Mouse (Mus musculus) liver, adult 10 weeks (tissue): ENCODE data around the gene Ctnnd1. TPM values are rescaled to one million over a fixed set of nuclear protein-coding genes. Genes with fewer than 3 reads are reported as not detected.

Source experiments
- polyA plus RNA-seq: library from polyadenylated mRNA; stranded (reverse); fragments of 350-450 nt; fragmentation: Illumina TruSeq; extraction: RNeasy Lipid Tissue Mini Kit (QIAGEN cat#74804); gene quantifications from one replicate; pipeline ENCODE4 v1.2.3, GENCODE M21; 2014; ENCODE audit warnings: low read depth, low replicate concordance

The Ctnnd1 gene
- polyA plus RNA-seq: 99.4 TPM

DNA sequence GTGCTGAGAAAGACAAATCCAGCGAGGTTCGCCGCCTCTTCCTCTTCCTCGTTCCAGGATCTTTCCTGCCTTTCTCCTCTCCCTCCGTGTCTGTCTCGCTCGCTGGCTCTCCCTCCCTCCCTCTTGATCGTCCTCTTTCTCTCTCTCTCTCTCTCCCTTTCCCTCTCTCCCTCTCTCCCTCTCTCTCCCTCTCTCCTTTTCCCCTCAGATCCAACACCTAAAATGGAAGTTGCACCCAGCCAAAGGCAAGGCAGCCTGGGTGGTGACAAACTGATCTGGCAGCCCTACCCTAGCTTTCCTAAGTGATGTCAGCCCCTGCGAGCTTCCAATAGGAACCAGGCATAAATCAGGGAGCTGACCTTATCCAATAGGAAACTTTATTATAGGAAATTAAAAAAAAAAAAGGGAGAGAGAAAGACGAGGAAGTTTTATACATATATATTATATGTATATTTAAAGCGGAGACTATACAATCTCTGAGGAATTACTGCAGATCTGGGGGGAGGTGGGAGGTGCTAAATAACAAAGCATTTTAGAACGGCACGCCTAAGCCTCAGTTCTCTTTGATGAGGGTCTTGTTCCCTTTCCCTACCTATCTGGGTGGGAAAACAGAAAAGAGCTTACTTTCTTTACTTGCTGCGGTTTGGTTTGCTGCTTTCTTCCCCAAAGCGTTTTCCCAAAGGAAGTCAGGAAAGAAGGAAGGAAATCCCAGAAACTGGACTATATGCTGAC lies at the start of gene Ctnnd1:
TSS of gene Ctnnd1 (minus strand) at position 302 of the 732 bp plus-strand sequence.

GRCm38 (mm10) chr2:84679016-84679415 lies 28.5 kb upstream of the Ctnnd1 start, which contains the start of gene Tmx2:
Gene Tmx2, minus strand, starts transcription at chr2:84679140.

GRCm38 (mm10) chr2:84677968-84678880 lies 27.7 kb upstream of the Ctnnd1 start, which contains the start of the genes Gm28635 and Med19:
Gene Gm28635, minus strand, starts transcription at chr2:84678041.
Gene Med19, plus strand, starts transcription at chr2:84678402.

DNA sequence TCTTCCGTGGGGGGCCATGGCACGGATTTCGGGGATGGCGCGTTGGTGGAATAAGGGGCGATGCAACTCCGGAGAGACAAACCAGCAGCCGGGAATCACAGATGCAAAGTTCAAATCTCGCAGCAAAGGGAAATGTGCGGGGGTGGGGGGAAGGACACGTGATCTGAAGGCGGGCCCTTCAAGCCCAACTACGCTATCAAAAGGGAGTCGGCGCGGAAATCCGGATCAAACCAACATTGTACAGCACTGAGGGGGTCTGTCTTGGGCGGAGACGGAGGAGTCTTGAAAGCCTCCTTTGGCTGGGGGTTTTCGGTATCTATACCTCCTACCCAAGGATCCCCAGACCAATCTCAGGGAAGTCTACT lies 20.0 kb upstream of the Ctnnd1 start, which contains the start of gene Selenoh:
TSS of gene Selenoh (minus strand) at position 202 of the 365 bp plus-strand sequence.

DNA sequence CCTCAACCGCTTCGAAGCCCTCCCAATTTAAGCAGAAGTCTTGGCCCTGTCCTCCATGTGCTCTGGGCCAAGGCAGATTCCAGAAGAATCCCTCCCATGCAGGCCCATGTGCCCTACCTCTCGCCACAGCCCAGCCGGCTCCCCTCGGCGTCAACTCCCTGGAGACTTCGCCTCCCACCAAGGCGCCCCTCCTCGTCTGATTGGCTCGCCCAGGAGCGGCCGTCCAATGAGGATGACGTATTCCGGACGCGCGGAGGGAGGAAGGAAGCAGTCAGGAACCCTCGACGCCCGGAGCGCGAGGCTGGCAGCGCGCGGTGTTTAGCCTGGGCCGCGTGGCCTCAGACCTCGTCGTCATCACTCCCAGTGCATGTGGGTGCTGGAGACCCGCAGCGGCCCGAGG lies 8.2 kb upstream of the Ctnnd1 start, which contains the start of gene Btbd18:
TSS of gene Btbd18 (plus strand) at position 274 of the 400 bp plus-strand sequence.

Other genes with a start within 250 kb of the Ctnnd1 start
- 29.6 TPM for gene Calcrl, start 225.4 kb downstream of the Ctnnd1 start, polyA plus RNA-seq
- 17.5 TPM for gene Tfpi, start 174.0 kb downstream of the Ctnnd1 start, polyA plus RNA-seq
- not detected for gene Btbd18, start 8.3 kb upstream of the Ctnnd1 start, polyA plus RNA-seq
- 4.8 TPM for gene Selenoh, start 20.0 kb upstream of the Ctnnd1 start, polyA plus RNA-seq
- gene Gm28635, start 27.3 kb upstream of the Ctnnd1 start, polyA plus RNA-seq: not detected
- 22.4 TPM for gene Med19, start 27.6 kb upstream of the Ctnnd1 start, polyA plus RNA-seq
- gene Tmx2, start 28.4 kb upstream of the Ctnnd1 start, polyA plus RNA-seq: 62.5 TPM
- 31.2 TPM for gene Zdhhc5, start 64.4 kb upstream of the Ctnnd1 start, polyA plus RNA-seq
- gene Clp1, start 76.6 kb upstream of the Ctnnd1 start, polyA plus RNA-seq: 19.9 TPM
- not detected for gene Ypel4, start 83.3 kb upstream of the Ctnnd1 start, polyA plus RNA-seq
- gene Gm19426, start 92.9 kb upstream of the Ctnnd1 start, polyA plus RNA-seq: not detected
- gene Serping1, start 124.7 kb upstream of the Ctnnd1 start, polyA plus RNA-seq: 265 TPM
- gene Ube2l6, start 148.1 kb upstream of the Ctnnd1 start, polyA plus RNA-seq: 55.4 TPM
- not detected for gene Smtnl1, start 171.9 kb upstream of the Ctnnd1 start, polyA plus RNA-seq
- 5.5 TPM for gene Timm10, start 176.2 kb upstream of the Ctnnd1 start, polyA plus RNA-seq
- 2.0 TPM for gene Slc43a1, start 188.1 kb upstream of the Ctnnd1 start, polyA plus RNA-seq
- not detected for gene Rtn4rl2, start 235.9 kb upstream of the Ctnnd1 start, polyA plus RNA-seq